Mouse (Mus musculus): ENCODE data around the gene Iqce. TPM values are rescaled to one million over a fixed set of nuclear protein-coding genes. Genes with fewer than 3 reads are reported as not detected.

Iqce gene
- polyA plus RNA-seq, 1 experiment from 2014 or later = 29.7 TPM

DNA sequence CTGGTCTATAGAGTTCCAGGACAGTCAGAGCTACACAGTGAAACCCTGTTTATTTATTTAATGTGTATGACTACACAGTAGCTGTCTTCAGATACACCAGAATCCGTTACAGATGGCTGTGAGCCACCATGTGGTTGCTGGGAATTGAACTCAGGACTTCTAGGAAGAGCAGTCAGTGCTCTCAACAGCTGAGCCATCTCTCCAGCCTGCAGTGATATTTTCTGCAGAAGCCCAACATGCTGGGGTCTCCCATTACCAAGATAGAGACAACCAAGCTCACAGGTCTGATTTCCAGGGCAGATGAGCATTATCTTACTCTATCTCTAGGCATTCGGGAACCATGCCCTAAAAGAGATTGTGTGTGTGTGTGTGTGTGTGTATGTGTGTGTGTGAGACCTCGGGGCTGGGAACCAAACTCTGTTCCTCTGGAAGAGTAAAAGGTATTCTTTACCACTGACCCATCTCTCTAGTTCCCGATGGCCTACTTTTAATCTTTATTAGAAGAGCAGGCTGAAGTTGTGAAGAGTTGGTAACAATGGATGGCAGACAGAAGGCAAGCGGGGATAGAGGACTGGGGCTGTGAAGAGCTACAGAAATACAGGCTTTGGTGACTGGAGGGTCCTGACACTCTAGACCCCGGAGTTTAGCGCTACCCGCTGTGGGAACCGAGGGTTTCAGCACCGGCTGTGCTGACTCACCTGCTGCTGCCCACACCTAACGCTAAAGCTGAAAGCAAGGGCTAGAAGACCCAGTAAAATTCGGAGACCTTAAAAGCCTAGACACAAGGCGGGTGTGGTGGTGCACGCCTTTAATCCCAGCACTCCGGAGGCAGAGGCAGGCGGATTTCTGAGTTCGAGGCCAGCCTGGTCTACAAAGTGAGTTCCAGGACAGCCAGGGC lies 1.6 kb upstream of the Iqce start:
- Histone ChIP-seq H3K9me3 (no peaks in the 10 kb centered on the region), H3K4me2 (replicated peaks) (peak overlapping the region; percentile 33), H3K9ac (no peak overlapping the region), H3K27me3 (no peaks in the 10 kb centered on the region), H3K4me1 (peaks cover 21% of the 10 kb centered on the region), H3K36me3 (peaks cover 12% of the 10 kb centered on the region), H3K27ac (peak overlapping the region; percentile 86), H3K4me3 (peak overlapping the region; percentile 65)
- ATAC-seq (ENCODE audit: insufficient number of reproducible peaks, insufficient read depth, low FRiP score, low TSS enrichment) = no peak
- WGBS = 38% methylated on average over 17 of the region's 17 CpGs

DNA sequence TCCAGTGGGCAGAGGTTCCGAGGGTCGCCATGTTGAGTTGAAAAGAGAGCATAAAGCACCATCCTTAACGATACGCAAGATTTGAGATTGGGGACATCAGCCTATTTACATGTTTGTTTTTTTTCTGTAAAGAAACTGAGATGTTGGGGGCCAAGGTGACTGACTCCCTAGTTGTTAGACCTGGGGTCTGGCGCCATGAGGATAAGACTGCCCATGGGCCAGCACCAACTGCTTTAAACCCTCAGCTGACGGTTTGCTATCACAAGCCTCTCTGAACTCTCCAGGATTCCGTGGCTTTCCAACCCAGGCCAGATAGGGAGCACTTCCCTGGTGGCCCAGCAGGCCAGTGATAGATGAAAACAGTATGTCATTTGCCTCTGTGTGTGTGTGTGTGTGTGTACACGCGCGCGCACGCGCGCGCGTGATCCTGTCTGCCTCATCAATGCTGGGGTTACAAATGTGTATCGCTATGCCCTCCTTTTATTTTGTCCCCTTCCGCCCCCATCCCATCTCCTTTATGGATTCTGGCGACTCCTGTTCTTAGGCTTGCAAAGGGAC lies 519 bp upstream of the Iqce start:
- ATAC-seq (ENCODE audit: insufficient number of reproducible peaks, insufficient read depth, low FRiP score, low TSS enrichment) = no peak
- no peaks in the 10 kb centered on the region for H3K27me3 ChIP-seq
- peak overlapping the region; percentile 80 for H3K4me3 ChIP-seq
- WGBS = 61% methylated on average over 19 of the region's 19 CpGs
- H3K4me1 ChIP-seq = peaks cover 21% of the 10 kb centered on the region
- no peaks in the 10 kb centered on the region for H3K9me3 ChIP-seq
- peak overlapping the region; percentile 72 for H3K4me2 ChIP-seq (replicated peaks)
- H3K36me3 ChIP-seq = peaks cover 11% of the 10 kb centered on the region
- H3K9ac ChIP-seq = peak overlapping the region; percentile 73
- peak overlapping the region; percentile 81 for H3K27ac ChIP-seq

DNA sequence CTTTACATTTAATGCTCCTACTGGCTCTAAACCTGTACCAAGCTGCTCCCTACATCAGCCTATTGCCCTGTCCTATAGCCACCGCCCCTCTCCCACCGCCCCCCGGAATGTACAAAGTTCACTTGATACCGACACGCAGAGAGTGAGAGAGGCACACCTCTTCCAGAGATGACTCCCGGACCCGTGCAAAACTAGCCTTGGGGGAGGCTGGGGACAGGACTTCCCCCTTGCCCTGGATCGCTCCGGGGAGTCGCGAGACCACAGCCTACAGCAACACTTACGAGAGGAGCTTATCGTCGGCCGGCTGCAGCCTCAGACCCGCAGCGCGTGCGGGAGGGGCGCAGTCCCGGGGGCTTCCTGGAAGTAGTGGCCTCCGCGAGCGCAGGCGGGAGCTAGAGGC lies 517 bp downstream of the Iqce start:
- WGBS = under 1% methylated on average over 25 of the region's 25 CpGs
- no peaks in the 10 kb centered on the region for H3K9me3 ChIP-seq
- no peaks in the 10 kb centered on the region for H3K27me3 ChIP-seq
- H3K4me3 ChIP-seq = peak overlapping the region; percentile 80
- H3K4me1 ChIP-seq = peaks cover 21% of the 10 kb centered on the region
- peak overlapping the region; percentile 72 for H3K4me2 ChIP-seq (replicated peaks)
- H3K36me3 ChIP-seq = peaks cover 16% of the 10 kb centered on the region
- ATAC-seq (ENCODE audit: insufficient number of reproducible peaks, insufficient read depth, low FRiP score, low TSS enrichment) = peak; percentile 2; the same call in 1 of the 2 replicates
- peak overlapping the region; percentile 81 for H3K27ac ChIP-seq
- H3K9ac ChIP-seq = peak overlapping the region; percentile 73

DNA sequence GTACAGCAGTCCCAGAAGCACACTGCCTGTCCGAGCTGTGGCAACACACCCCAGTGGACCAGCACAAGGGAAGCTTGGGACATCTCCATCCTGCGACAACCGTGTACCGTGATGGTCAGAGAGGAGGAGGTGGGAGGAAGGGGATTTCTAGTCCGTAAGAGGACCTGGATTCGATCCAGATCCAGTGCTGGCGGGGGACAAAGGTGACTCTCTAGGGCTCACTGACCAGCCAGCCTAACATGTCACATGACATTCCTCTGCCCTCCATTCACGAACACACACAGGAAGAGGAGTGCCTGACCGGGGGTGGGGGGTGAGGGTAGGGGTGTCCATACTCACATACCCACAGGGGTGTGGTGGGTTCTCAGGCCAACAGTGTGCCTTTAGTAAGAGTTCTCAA lies 2.4 kb downstream of the Iqce start:
- Histone ChIP-seq H3K27ac (no peak overlapping the region), H3K9ac (0 out of 2 replicates have a peak overlapping the region, but pooled peaks have one; percentile 15), H3K27me3 (no peaks in the 10 kb centered on the region), H3K4me2 (replicated peaks) (no peak overlapping the region), H3K36me3 (peaks cover 30% of the 10 kb centered on the region), H3K4me1 (peaks cover 16% of the 10 kb centered on the region), H3K4me3 (no peak overlapping the region), H3K9me3 (no peaks in the 10 kb centered on the region)
- WGBS = 80% methylated on average over 9 of the region's 9 CpGs
- no peak for ATAC-seq (ENCODE audit: insufficient number of reproducible peaks, insufficient read depth, low FRiP score, low TSS enrichment)

DNA sequence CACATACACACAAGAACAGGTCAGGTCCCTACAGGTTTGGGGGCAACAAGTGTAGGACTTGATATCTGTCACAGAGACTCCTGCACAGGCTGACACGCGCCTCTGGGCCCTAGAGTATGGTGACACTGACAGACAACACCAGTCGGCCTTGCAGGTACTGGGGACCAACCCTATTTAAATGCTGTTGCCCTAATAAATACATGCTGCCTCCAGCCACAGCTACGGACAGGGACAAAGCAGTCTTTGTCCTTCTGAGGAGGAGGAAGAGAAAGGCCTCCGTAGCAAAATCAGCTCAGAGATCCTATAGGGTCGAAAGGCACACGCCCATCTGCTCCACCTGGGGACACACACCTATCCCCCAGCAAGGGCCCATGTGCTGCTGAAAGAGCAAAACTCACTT lies 6.2 kb downstream of the Iqce start:
- no peak overlapping the region for H3K27ac ChIP-seq
- no peaks in the 10 kb centered on the region for H3K9me3 ChIP-seq
- H3K27me3 ChIP-seq = no peaks in the 10 kb centered on the region
- peaks cover 57% of the 10 kb centered on the region for H3K36me3 ChIP-seq
- ATAC-seq (ENCODE audit: insufficient number of reproducible peaks, insufficient read depth, low FRiP score, low TSS enrichment) = no peak
- no peak overlapping the region for H3K4me2 ChIP-seq (replicated peaks)
- WGBS = 62% methylated on average over 7 of the region's 7 CpGs
- H3K4me3 ChIP-seq = no peak overlapping the region
- no peak overlapping the region for H3K9ac ChIP-seq
- H3K4me1 ChIP-seq = peaks cover 12% of the 10 kb centered on the region

DNA sequence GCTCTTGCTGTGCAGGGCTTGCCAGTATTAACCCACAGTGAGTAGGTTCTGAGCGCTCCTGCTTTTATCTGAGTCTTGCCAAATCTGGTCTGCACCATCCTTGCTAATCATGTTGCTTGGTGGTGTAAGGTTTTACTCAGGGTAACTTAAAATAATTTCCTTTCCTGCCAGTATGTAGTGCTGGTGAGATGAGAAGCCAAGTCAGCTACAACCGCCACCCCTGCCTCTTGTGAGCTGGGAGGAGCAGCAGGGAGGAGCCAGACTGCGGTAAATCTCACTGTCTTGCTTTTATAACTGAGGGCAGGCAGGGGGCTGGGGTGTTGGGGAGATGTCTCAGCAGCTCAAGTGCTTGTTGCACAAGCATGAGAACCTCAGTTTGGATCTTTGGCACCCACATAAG lies 13.7 kb downstream of the Iqce start:
- Histone ChIP-seq H3K4me2 (replicated peaks) (no peak overlapping the region), H3K4me3 (no peak overlapping the region), H3K36me3 (peaks cover 54% of the 10 kb centered on the region), H3K9me3 (no peaks in the 10 kb centered on the region), H3K27ac (no peak overlapping the region), H3K9ac (no peak overlapping the region), H3K27me3 (no peaks in the 10 kb centered on the region), H3K4me1 (peaks cover 5% of the 10 kb centered on the region; the same call in 1 of the 2 replicates)
- 79% methylated on average over 3 of the region's 3 CpGs for WGBS
- ATAC-seq (ENCODE audit: insufficient number of reproducible peaks, insufficient read depth, low FRiP score, low TSS enrichment) = no peak

DNA sequence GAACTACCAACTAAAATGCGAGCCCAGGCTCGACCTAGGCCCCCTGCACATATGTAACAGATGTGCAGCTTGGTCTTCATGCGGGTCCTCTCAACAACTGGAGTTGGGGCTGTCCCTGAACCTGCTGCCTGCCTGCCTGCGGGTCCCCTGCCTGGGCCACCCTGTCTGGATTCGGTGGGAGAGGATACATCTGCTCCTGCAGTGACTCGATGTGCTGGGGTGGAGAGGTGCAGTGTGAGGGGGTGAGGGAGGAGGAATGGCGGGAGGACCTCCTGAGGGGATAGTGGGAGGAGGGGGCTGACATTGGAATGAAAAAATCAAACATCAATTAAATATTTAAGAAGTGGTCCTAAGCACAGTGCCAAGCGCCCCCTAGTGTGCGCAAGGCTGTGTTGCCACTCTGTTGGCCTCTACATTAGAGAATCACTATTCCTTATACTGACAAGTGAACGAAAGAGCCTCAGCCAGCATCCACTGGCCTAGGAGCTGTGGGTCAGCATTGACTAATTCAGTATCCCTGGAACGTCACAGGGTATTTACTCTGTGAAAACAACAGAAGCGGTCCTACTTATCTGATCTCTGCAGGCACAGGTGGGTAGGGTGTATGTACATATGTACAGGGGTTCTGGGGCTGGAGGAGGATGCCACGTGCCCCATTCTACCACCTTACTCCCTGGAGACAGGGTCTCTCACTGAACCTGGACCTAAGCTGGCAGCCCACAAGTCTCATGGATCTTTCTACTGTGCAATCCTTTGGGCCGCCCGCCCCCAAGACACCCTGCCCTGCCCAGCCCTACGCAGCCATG lies 17.6 kb downstream of the Iqce start:
- 66% methylated on average over 16 of the region's 16 CpGs for WGBS
- Histone ChIP-seq H3K4me2 (replicated peaks) (no peak overlapping the region), H3K9me3 (no peaks in the 10 kb centered on the region), H3K4me1 (no peaks in the 10 kb centered on the region), H3K9ac (no peak overlapping the region), H3K27ac (no peak overlapping the region; the same call in 1 of the 2 replicates), H3K27me3 (no peaks in the 10 kb centered on the region), H3K36me3 (peaks cover 36% of the 10 kb centered on the region), H3K4me3 (no peak overlapping the region)
- peak; percentile 36; the same call in 1 of the 2 replicates for ATAC-seq (ENCODE audit: insufficient number of reproducible peaks, insufficient read depth, low FRiP score, low TSS enrichment)

DNA sequence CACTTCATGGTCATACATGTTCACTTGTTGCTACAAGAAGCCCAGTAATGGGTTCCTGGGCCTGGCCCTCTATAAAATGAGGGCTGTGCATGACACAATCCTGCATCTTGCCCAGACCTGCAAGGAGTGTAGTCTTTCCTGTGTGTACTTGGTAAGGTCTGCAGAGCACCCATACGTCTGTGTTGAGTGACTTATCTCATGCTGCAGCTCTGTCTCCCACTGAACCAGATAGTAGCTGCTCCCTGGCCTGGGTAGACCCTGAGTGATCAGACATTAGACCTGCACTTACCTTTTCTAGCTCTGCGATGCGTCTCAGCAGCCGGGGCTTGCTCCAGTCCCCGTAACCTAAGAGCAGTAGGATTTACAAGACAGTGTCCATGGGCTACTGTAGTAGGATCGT lies 20.1 kb downstream of the Iqce start:
- Histone ChIP-seq H3K4me2 (replicated peaks) (no peak overlapping the region), H3K9me3 (no peaks in the 10 kb centered on the region), H3K27me3 (no peaks in the 10 kb centered on the region), H3K27ac (no peak overlapping the region), H3K9ac (no peak overlapping the region), H3K4me1 (no peaks in the 10 kb centered on the region), H3K36me3 (peaks cover 27% of the 10 kb centered on the region), H3K4me3 (no peak overlapping the region)
- ATAC-seq (ENCODE audit: insufficient number of reproducible peaks, insufficient read depth, low FRiP score, low TSS enrichment) = no peak
- 95% methylated on average over 6 of the region's 6 CpGs for WGBS

DNA sequence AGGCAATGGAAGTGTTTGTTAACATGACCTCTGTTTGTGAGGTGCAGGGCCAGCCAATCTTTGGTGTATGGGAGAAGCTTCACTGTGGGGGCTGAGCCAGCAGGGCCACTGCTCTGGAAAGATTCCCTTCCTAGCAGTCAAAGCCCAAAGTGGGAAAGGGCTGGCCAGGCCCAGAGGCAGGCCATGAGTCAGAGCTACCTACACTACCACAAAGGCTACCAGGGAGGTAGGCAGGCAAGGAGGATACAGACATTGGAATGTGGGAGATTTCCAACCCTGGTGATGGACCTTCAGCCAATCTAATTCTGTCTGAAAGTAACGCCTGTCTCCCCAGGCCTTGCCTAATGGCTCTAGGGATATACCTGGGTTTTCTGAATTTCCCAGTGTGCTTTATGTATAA lies 21.2 kb downstream of the Iqce start:
- Histone ChIP-seq H3K27ac (no peak overlapping the region), H3K4me2 (replicated peaks) (no peak overlapping the region), H3K36me3 (peaks cover 31% of the 10 kb centered on the region), H3K4me3 (no peak overlapping the region), H3K9ac (no peak overlapping the region), H3K9me3 (no peaks in the 10 kb centered on the region), H3K4me1 (no peaks in the 10 kb centered on the region), H3K27me3 (no peaks in the 10 kb centered on the region)
- no peak for ATAC-seq (ENCODE audit: insufficient number of reproducible peaks, insufficient read depth, low FRiP score, low TSS enrichment)
- 77% methylated on average over 1 of the region's 1 CpGs for WGBS

DNA sequence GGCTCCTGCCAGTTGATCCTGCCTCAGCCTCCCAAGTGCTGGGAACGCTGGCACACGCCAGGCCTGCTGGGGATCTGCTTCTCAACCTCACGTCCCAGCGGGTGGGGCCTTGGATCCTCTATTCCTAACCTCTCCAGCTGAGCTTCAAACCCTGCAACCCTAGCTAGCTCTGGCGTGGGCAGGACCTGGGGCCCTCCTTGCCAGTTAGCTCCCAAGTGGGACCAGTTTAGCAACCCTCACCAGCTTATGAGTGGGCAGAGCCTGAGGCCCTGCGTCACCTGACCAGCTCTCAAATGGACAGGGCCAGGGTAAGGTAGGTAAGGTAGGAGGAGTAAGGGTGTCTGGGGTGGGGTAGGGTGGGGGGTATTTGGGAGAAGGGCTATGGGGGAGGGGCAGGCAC lies 22.1 kb downstream of the Iqce start:
- H3K4me3 ChIP-seq = no peak overlapping the region
- H3K27ac ChIP-seq = no peak overlapping the region
- H3K4me1 ChIP-seq = no peaks in the 10 kb centered on the region
- H3K9ac ChIP-seq = no peak overlapping the region
- WGBS = 85% methylated on average over 6 of the region's 6 CpGs
- no peak overlapping the region for H3K4me2 ChIP-seq (replicated peaks)
- H3K27me3 ChIP-seq = no peaks in the 10 kb centered on the region
- H3K36me3 ChIP-seq = peaks cover 34% of the 10 kb centered on the region
- H3K9me3 ChIP-seq = no peaks in the 10 kb centered on the region
- no peak; the same call in 1 of the 2 replicates for ATAC-seq (ENCODE audit: insufficient number of reproducible peaks, insufficient read depth, low FRiP score, low TSS enrichment)

DNA sequence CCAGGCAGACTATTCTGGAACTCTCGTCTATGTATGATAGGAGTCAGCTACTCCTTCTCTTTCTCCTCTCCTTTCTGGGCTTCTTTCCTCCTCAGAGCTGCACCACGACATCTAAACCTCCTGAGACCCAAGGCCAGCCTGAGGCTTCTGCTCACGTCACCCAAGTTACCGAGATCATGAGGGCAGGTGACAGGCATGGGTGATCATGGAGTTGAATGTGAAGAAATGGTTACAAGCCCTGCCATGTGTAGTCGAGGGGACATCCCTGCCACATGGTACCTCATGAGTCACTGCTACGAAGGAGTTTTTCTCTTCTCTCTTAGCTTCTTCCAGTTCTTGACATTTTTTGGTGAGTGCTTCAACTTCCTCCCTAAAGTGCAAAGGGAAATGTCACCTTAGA lies 25.0 kb downstream of the Iqce start:
- Histone ChIP-seq H3K9ac (no peak overlapping the region), H3K36me3 (peaks cover 44% of the 10 kb centered on the region), H3K27ac (no peak overlapping the region), H3K4me2 (replicated peaks) (no peak overlapping the region), H3K9me3 (no peaks in the 10 kb centered on the region), H3K4me1 (no peaks in the 10 kb centered on the region), H3K27me3 (no peaks in the 10 kb centered on the region), H3K4me3 (no peak overlapping the region)
- ATAC-seq (ENCODE audit: insufficient number of reproducible peaks, insufficient read depth, low FRiP score, low TSS enrichment) = no peak
- 88% methylated on average over 6 of the region's 6 CpGs for WGBS
